Mouse (Mus musculus) CH12.LX (cell line): ENCODE data around the gene Adpgk. TPM values are rescaled to one million over a fixed set of nuclear protein-coding genes. Genes with fewer than 3 reads are reported as not detected.

Source experiments
- DNase-seq: peaks from one replicate; pipeline ENCODE4 v3.0.0-alpha.2; 2013; ENCODE audit errors: extremely low read depth
- H3K27ac ChIP-seq: 2 replicates; pipeline ENCODE4 v1.5.1; 2012; ENCODE audit warnings: low read depth, mild to moderate bottlenecking, control low read depth, moderate library complexity; ENCODE audit not compliant: insufficient read depth
- H3K27me3 ChIP-seq: replicated peaks from 2 replicates; pipeline ENCODE3; 2012; ENCODE audit warnings: inconsistent platforms
- H3K36me3 ChIP-seq, 2 experiments: replicated peaks in 1 of 2; 2 replicates each; pipeline versions ENCODE3 to v1.6.1; 2012; ENCODE audit warnings: inconsistent platforms in 1 of 2, low read length in 1 of 2, mild to moderate bottlenecking in 1 of 2, mixed read lengths in 1 of 2, moderate library complexity in 1 of 2; ENCODE audit not compliant: control insufficient read depth in 1 of 2, insufficient read depth in 1 of 2
- H3K4me1 ChIP-seq, 2 experiments: 2 replicates each; pipeline ENCODE4 v1.6.1; 2012; ENCODE audit warnings: inconsistent platforms in 1 of 2, moderate library complexity in 1 of 2; ENCODE audit not compliant: insufficient read depth in 2 of 2, control insufficient read depth in 1 of 2
- H3K4me2 ChIP-seq: 2 replicates; pipeline ENCODE4 v1.6.1; 2012; ENCODE audit warnings: low read depth, mild to moderate bottlenecking, control low read depth; ENCODE audit not compliant: poor library complexity, insufficient read depth, severe bottlenecking
- H3K4me3 ChIP-seq, 3 experiments: fragments of 150-350 bp in 1 of 3; sonication (generic) in 1 of 3; replicated peaks in 1 of 3; 2 replicates each; pipeline versions ENCODE3 to v1.5.1; 2011 to 2012; ENCODE audit warnings: low read depth in 2 of 3, low read length in 2 of 3, mild to moderate bottlenecking in 2 of 3, moderate library complexity in 2 of 3, control low read depth in 1 of 3, improper control_type of control experiment in 1 of 3, inconsistent platforms in 1 of 3, mixed read lengths in 1 of 3; ENCODE audit not compliant: poor library complexity in 1 of 3
- H3K79me2 ChIP-seq: replicated peaks from 2 replicates; pipeline ENCODE4 v1.6.1; 2012; ENCODE audit warnings: mild to moderate bottlenecking, moderate library complexity; ENCODE audit not compliant: control insufficient read depth, poor library complexity, insufficient read depth, severe bottlenecking; ENCODE audit errors: extremely low read depth
- H3K9ac ChIP-seq: 2 replicates; pipeline ENCODE4 v1.6.1; 2012; ENCODE audit warnings: low read depth, mild to moderate bottlenecking, control low read depth, moderate library complexity; ENCODE audit not compliant: insufficient read depth
- H3K9me3 ChIP-seq: replicated peaks from 2 replicates; pipeline ENCODE3; 2012; ENCODE audit warnings: low read length, inconsistent platforms, mixed read lengths
- CHD1 ChIP-seq: IDR thresholded peaks from 2 replicates; pipeline ENCODE4 v1.6.1; 2012; ENCODE audit warnings: low read depth, low read length, improper control_type of control experiment, inconsistent platforms
- CTCF ChIP-seq, 2 experiments: IDR thresholded peaks in 1 of 2; conservative IDR thresholded peaks in 1 of 2; 2 replicates each; pipeline ENCODE4 v1.5.1; 2011 to 2012; ENCODE audit warnings: low read depth in 2 of 2, low read length in 2 of 2, improper control_type of control experiment in 1 of 2, inconsistent platforms in 1 of 2, mild to moderate bottlenecking in 1 of 2, moderate library complexity in 1 of 2
- E2F4 ChIP-seq: IDR thresholded peaks from 2 replicates; pipeline ENCODE4 v1.6.1; 2011; ENCODE audit warnings: low read depth, low read length, improper control_type of control experiment; ENCODE audit not compliant: insufficient replicate concordance
- ELF1 ChIP-seq: IDR thresholded peaks from 2 replicates; pipeline ENCODE4 v1.6.1; 2014; ENCODE audit warnings: low read depth, mild to moderate bottlenecking, inconsistent platforms, low read length, improper control_type of control experiment
- EP300 ChIP-seq: IDR thresholded peaks from 2 replicates; pipeline ENCODE4 v1.6.1; 2011; ENCODE audit warnings: low read length, improper control_type of control experiment
- ETS1 ChIP-seq: conservative IDR thresholded peaks from 2 replicates; pipeline ENCODE4 v1.6.1; 2012; ENCODE audit warnings: low read depth, mild to moderate bottlenecking, inconsistent platforms, low read length, improper control_type of control experiment, moderate library complexity
- IRF4 ChIP-seq: IDR thresholded peaks from 2 replicates; pipeline ENCODE4 v1.6.1; 2014; ENCODE audit warnings: low read depth, mild to moderate bottlenecking, inconsistent platforms, low read length, improper control_type of control experiment
- JUN ChIP-seq: IDR thresholded peaks from 2 replicates; pipeline ENCODE4 v1.6.1; 2011; ENCODE audit warnings: low read depth, mild to moderate bottlenecking, low read length, improper control_type of control experiment, moderate library complexity; ENCODE audit not compliant: insufficient read depth
- JUND ChIP-seq: conservative IDR thresholded peaks from 2 replicates; pipeline ENCODE4 v1.6.1; 2011; ENCODE audit warnings: low read depth, low read length, improper control_type of control experiment
- MAFK ChIP-seq: IDR thresholded peaks from 2 replicates; pipeline ENCODE4 v1.6.1; 2011; ENCODE audit warnings: low read length, improper control_type of control experiment; ENCODE audit not compliant: insufficient replicate concordance
- MAX ChIP-seq: IDR thresholded peaks from 2 replicates; pipeline ENCODE4 v1.6.1; 2011; ENCODE audit warnings: low read length, improper control_type of control experiment
- MEF2A ChIP-seq: IDR thresholded peaks from 2 replicates; pipeline ENCODE4 v1.6.1; 2014; ENCODE audit warnings: low read depth, mild to moderate bottlenecking, inconsistent platforms, low read length, improper control_type of control experiment, borderline replicate concordance
- NRF1 ChIP-seq: IDR thresholded peaks from 2 replicates; pipeline ENCODE4 v1.6.1; 2014; ENCODE audit warnings: low read depth, mild to moderate bottlenecking, inconsistent platforms, low read length, improper control_type of control experiment, moderate library complexity
- POLR2A ChIP-seq: IDR thresholded peaks from 2 replicates; pipeline ENCODE4 v1.6.1; 2011; ENCODE audit warnings: low read depth, mild to moderate bottlenecking, improper control_type of control experiment, low read length
- POLR2AphosphoS2 ChIP-seq: IDR thresholded peaks from 2 replicates; pipeline ENCODE4 v1.6.1; 2011; ENCODE audit warnings: low read depth, low read length, improper control_type of control experiment
- RAD21 ChIP-seq: IDR thresholded peaks from 2 replicates; pipeline ENCODE4 v1.6.1; 2011; ENCODE audit warnings: low read depth, mild to moderate bottlenecking, low read length, improper control_type of control experiment, moderate library complexity
- SIN3A ChIP-seq: IDR thresholded peaks from 2 replicates; pipeline ENCODE4 v1.6.1; 2012; ENCODE audit warnings: low read length, improper control_type of control experiment, inconsistent platforms
- SMC3 ChIP-seq: IDR thresholded peaks from 2 replicates; pipeline ENCODE4 v1.6.1; 2011; ENCODE audit warnings: low read depth, low read length, improper control_type of control experiment
- TBP ChIP-seq: conservative IDR thresholded peaks from 2 replicates; pipeline ENCODE4 v1.6.1; 2011; ENCODE audit warnings: low read depth, low read length, improper control_type of control experiment
- ZC3H11A ChIP-seq: IDR thresholded peaks from 2 replicates; pipeline ENCODE4 v1.6.1; 2012; ENCODE audit warnings: low read depth, mild to moderate bottlenecking, inconsistent platforms, low read length, improper control_type of control experiment
- ZKSCAN1 ChIP-seq: IDR thresholded peaks from 2 replicates; pipeline ENCODE4 v1.6.1; 2012; ENCODE audit warnings: low read depth, inconsistent platforms, low read length, improper control_type of control experiment, borderline replicate concordance
- dilution Hi-C: fragments of 300-500 bp; cut with MboI; formaldehyde crosslinking; loops from 2 replicates; pipeline ENCODE4 v1.14.3; 2020; ENCODE audit warnings: low sequenced_read_pairs; ENCODE audit not compliant: extremely low pct_unique_long_range_greater_than_20kb, extremely low pct_ligation_motif_present
- in situ Hi-C: fragments of 300-500 bp; cut with MboI; formaldehyde crosslinking; loops from 3 replicates; pipeline ENCODE4 v1.14.3; 2019; ENCODE audit warnings: low sequenced_read_pairs, low pct_ligation_motif_present, low pct_unique_long_range_greater_than_20kb, mixed read lengths
- polyA plus RNA-seq: library from polyadenylated mRNA; unstranded; fragments of >175 nt; gene quantifications from 2 replicates; pipeline ENCODE4 v1.2.1, GENCODE M21; 2012; ENCODE audit warnings: low read depth; ENCODE audit not compliant: insufficient read length
- total RNA-seq, 2 experiments: library from RNA; depleted of rRNA; stranded (reverse); fragments of 300-350 nt in 1 of 2; fragments of >200 nt in 1 of 2; gene quantifications; 2 replicates each; pipeline ENCODE4 v1.2.3; 2012 to 2014

Adpgk gene
- total and polyA plus RNA-seq, 3 experiments = 45.2 to 57.4 (median 48.4) TPM

GRCm38 (mm10) chr9:59340002-59340401 lies 48.6 kb downstream of the Adpgk start:
- Histone ChIP-seq H3K4me3 (no peak overlapping the region), H3K9ac (no peak overlapping the region), H3K4me2 (no peak overlapping the region), H3K27ac (no peak overlapping the region), H3K79me2 (peaks cover 2% of the 10 kb centered on the region; the same call in 1 of the 2 replicates), H3K27me3 (no peaks in the 10 kb centered on the region), H3K36me3 (peaks cover 2 to 12% of the 10 kb centered on the region in 2 experiments), H3K9me3 (no peaks in the 10 kb centered on the region), H3K4me1 (peaks cover 0 to 13% of the 10 kb centered on the region in 2 experiments; a peak in 2 of 4 replicates)
- no peak for TF ChIP-seq NRF1
- TF ChIP-seq ZKSCAN1 = no peak
- no peak for TF ChIP-seq E2F4
- no peak for TF ChIP-seq ELF1
- TF ChIP-seq JUND = no peak
- TF ChIP-seq TBP = no peak
- no peak for TF ChIP-seq SIN3A
- no peak for TF ChIP-seq MAFK
- no peak for TF ChIP-seq IRF4
- peak; percentile 74 for TF ChIP-seq SMC3
- TF ChIP-seq POLR2A = no peak
- TF ChIP-seq CTCF (conservative IDR thresholded peaks at IDR 0.05 in 1 of 2, IDR thresholded peaks at IDR 0.05 in 1 of 2; ENCODE audit: low read depth in 2 of 2, low read length in 2 of 2) = peak; percentile 41 to 86; a peak in 3 of 4 replicates
- no peak for TF ChIP-seq POLR2AphosphoS2
- TF ChIP-seq RAD21 = peak; percentile 80
- DNase-seq = peak; percentile 50
- in situ Hi-C loops (loop anchor here (5.0 kb wide), 1 partner anchor 222 kb away; no protein-coding TSS in a partner anchor), dilution Hi-C loops (no loop called here)

GRCm38 (mm10) chr9:59346176-59346575 lies 54.8 kb downstream of the Adpgk start:
- Histone ChIP-seq H3K79me2 (no peaks in the 10 kb centered on the region), H3K4me1 (no peaks in the 10 kb centered on the region), H3K9ac (no peak overlapping the region), H3K27ac (no peak overlapping the region), H3K27me3 (no peaks in the 10 kb centered on the region), H3K4me2 (no peak overlapping the region)
- dilution Hi-C loops (no loop called here), in situ Hi-C loops (no loop called here)
- TF ChIP-seq MEF2A = no peak
- TF ChIP-seq CHD1 = no peak
- no peak for TF ChIP-seq ZKSCAN1
- no peak for TF ChIP-seq JUN
- TF ChIP-seq ZC3H11A = no peak
- no peak for TF ChIP-seq JUND
- TF ChIP-seq TBP = no peak
- TF ChIP-seq IRF4 = no peak
- TF ChIP-seq EP300 = no peak
- TF ChIP-seq ETS1 = no peak
- no peak for TF ChIP-seq MAFK
- no peak for TF ChIP-seq MAX
- TF ChIP-seq, all 38 proteins: peak for 0
- Histone ChIP-seq H3K9me3 (no peaks in the 10 kb centered on the region), H3K36me3 (peaks cover 2 to 5% of the 10 kb centered on the region in 2 experiments), H3K4me3 (no peak overlapping the region)
- no peak for DNase-seq
